Mouse (Mus musculus) cerebellum, adult 2 months (tissue): ENCODE measurements at regions not wholly inside any gene's neighbourhood (a gene's known extent, or its start where the extent isn't known, plus 50 kb on each side); places are given as distances from the start of the nearest gene placed in this dataset.

Experiments used
- CTCF ChIP-seq: fragments of 200-500 bp; IDR thresholded peaks from 2 replicates; pipeline ENCODE4 v1.5.1; 2011; ENCODE audit warnings: low read depth, mild to moderate bottlenecking, control low read depth, low read length, moderate library complexity, borderline replicate concordance; ENCODE audit not compliant: insufficient read depth
- POLR2A ChIP-seq: fragments of 200-500 bp; IDR thresholded peaks from 2 replicates; pipeline ENCODE4 v1.6.1; 2011; ENCODE audit warnings: low read length, control low read depth, borderline replicate concordance; ENCODE audit not compliant: insufficient read depth

DNA sequence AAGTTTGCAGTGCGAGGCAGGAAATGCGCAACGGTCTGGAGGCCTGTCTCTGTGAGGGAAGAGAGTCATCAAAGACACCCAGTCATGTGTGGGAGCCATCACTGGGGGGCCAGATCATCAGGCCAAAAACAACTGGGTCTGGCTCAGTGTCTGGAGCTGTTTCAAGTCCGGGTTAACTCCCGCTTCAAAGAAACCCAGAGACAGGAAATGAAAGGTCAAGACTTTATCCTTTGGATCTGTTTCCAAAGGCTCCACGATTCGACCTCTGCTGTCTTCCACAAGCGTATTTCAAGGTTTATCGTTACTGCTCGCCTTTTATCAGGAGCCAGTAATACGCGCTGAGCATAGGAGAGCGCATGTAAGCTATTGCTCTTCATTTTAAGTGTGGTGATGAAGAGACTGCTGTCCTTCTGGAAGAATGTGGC, 325.7 kb downstream of the Adamts20 start:
- TF ChIP-seq CTCF (no peak), POLR2A (no peak)
